Mouse (Mus musculus): Measurements from ENCODE around the gene Myrip. TPM values are rescaled to one million over a fixed set of nuclear protein-coding genes. Genes with fewer than 3 reads are reported as not detected.
A peak's percentile ranks its signal among the peaks of the same experiment; 100 is the strongest.
"Not testable (repeated sequence)": the region's sequence is repeated elsewhere in the genome, so short reads cannot be mapped to it uniquely, and the experiment has no call there.

The Myrip gene
- polyA plus RNA-seq, 1 experiment from 2014 or later = 0.31 TPM

- no peaks in the 10 kb centered on the region for H3K4me1 ChIP-seq
- H3K4me2 ChIP-seq = no peak overlapping the region
- no peak overlapping the region for H3K4me3 ChIP-seq
- no peaks in the 10 kb centered on the region for H3K36me3 ChIP-seq
- H3K27me3 ChIP-seq = no peaks in the 10 kb centered on the region
- no peaks in the 10 kb centered on the region for H3K9me3 ChIP-seq
- peak overlapping the region; percentile 54 for H3K27ac ChIP-seq
- WGBS = 35% methylated on average over 14 of the region's 14 CpGs
- ATAC-seq (ENCODE audit: borderline replicate concordance, extremely low read depth, low FRiP score, low TSS enrichment) = peak; percentile 35; the same call in 1 of the 2 replicates
- no peak overlapping the region for H3K9ac ChIP-seq
These were observed 59.3 kb downstream of the Myrip start for GRCm38 (mm10) chr9:120360397-120361177.

- 85% methylated on average over 6 of the region's 6 CpGs for WGBS
- H3K4me1 ChIP-seq = no peaks in the 10 kb centered on the region
- ATAC-seq (ENCODE audit: borderline replicate concordance, extremely low read depth, low FRiP score, low TSS enrichment) = no peak
- no peaks in the 10 kb centered on the region for H3K27me3 ChIP-seq
- H3K36me3 ChIP-seq = no peaks in the 10 kb centered on the region
- H3K4me2 ChIP-seq = no peak overlapping the region
- no peak overlapping the region for H3K27ac ChIP-seq
- no peaks in the 10 kb centered on the region for H3K9me3 ChIP-seq
- H3K9ac ChIP-seq = no peak overlapping the region
- no peak overlapping the region for H3K4me3 ChIP-seq
These were observed 60.3 kb downstream of the Myrip start for GRCm38 (mm10) chr9:120361656-120362055.

- 56% methylated on average over 3 of the region's 3 CpGs for WGBS
- no peak overlapping the region for H3K27ac ChIP-seq
- H3K4me2 ChIP-seq = no peak overlapping the region
- no peaks in the 10 kb centered on the region for H3K9me3 ChIP-seq
- H3K9ac ChIP-seq = no peak overlapping the region
- no peaks in the 10 kb centered on the region for H3K36me3 ChIP-seq
- H3K27me3 ChIP-seq = no peaks in the 10 kb centered on the region
- no peaks in the 10 kb centered on the region for H3K4me1 ChIP-seq
- no peak overlapping the region for H3K4me3 ChIP-seq
- ATAC-seq (ENCODE audit: borderline replicate concordance, extremely low read depth, low FRiP score, low TSS enrichment) = no peak; the same call in 1 of the 2 replicates
These were observed 61.4 kb downstream of the Myrip start for GRCm38 (mm10) chr9:120362684-120363083.

GRCm38 (mm10) chr9:120364653-120365283 lies 63.5 kb downstream of the Myrip start:
- WGBS = 74% methylated on average over 19 of the region's 19 CpGs
- no peaks in the 10 kb centered on the region for H3K36me3 ChIP-seq
- H3K4me2 ChIP-seq = no peak overlapping the region
- no peak overlapping the region for H3K9ac ChIP-seq
- no peak overlapping the region for H3K27ac ChIP-seq
- H3K9me3 ChIP-seq = no peaks in the 10 kb centered on the region
- no peaks in the 10 kb centered on the region for H3K27me3 ChIP-seq
- ATAC-seq (ENCODE audit: borderline replicate concordance, extremely low read depth, low FRiP score, low TSS enrichment) = no peak
- no peak overlapping the region for H3K4me3 ChIP-seq
- H3K4me1 ChIP-seq = no peaks in the 10 kb centered on the region

- H3K27me3 ChIP-seq = no peaks in the 10 kb centered on the region
- no peaks in the 10 kb centered on the region for H3K4me1 ChIP-seq
- H3K27ac ChIP-seq = no peak overlapping the region
- no peak overlapping the region for H3K4me3 ChIP-seq
- no peak overlapping the region for H3K9ac ChIP-seq
- no peak for ATAC-seq (ENCODE audit: borderline replicate concordance, extremely low read depth, low FRiP score, low TSS enrichment)
- 88% methylated on average over 1 of the region's 1 CpGs for WGBS
- no peaks in the 10 kb centered on the region for H3K36me3 ChIP-seq
- H3K4me2 ChIP-seq = no peak overlapping the region
- H3K9me3 ChIP-seq = no peaks in the 10 kb centered on the region
These were observed 66.2 kb downstream of the Myrip start for GRCm38 (mm10) chr9:120367526-120367925.

GRCm38 (mm10) chr9:120371633-120372032 lies 70.3 kb downstream of the Myrip start:
- 72% methylated on average over 5 of the region's 5 CpGs for WGBS
- ATAC-seq (ENCODE audit: borderline replicate concordance, extremely low read depth, low FRiP score, low TSS enrichment) = no peak

GRCm38 (mm10) chr9:120372347-120372746 lies 71.0 kb downstream of the Myrip start:
- 82% methylated on average over 6 of the region's 6 CpGs for WGBS
- Histone ChIP-seq H3K9me3 (no peaks in the 10 kb centered on the region), H3K4me3 (no peak overlapping the region), H3K27ac (no peak overlapping the region), H3K36me3 (no peaks in the 10 kb centered on the region), H3K4me2 (no peak overlapping the region), H3K9ac (no peak overlapping the region), H3K4me1 (no peaks in the 10 kb centered on the region), H3K27me3 (no peaks in the 10 kb centered on the region)
- ATAC-seq (ENCODE audit: borderline replicate concordance, extremely low read depth, low FRiP score, low TSS enrichment) = no peak

More at GRCm38 (mm10) chr9:120371633-120372032, 70.3 kb downstream of the Myrip start:
- Histone ChIP-seq H3K9me3 (no peaks in the 10 kb centered on the region), H3K27me3 (no peaks in the 10 kb centered on the region), H3K4me2 (no peak overlapping the region), H3K4me3 (no peak overlapping the region), H3K27ac (no peak overlapping the region), H3K4me1 (no peaks in the 10 kb centered on the region), H3K36me3 (no peaks in the 10 kb centered on the region), H3K9ac (no peak overlapping the region)

GRCm38 (mm10) chr9:120377726-120378125 lies 76.4 kb downstream of the Myrip start:
- H3K27me3 ChIP-seq = no peaks in the 10 kb centered on the region
- H3K9ac ChIP-seq = no peak overlapping the region
- no peaks in the 10 kb centered on the region for H3K9me3 ChIP-seq
- no peak overlapping the region for H3K4me2 ChIP-seq
- no peaks in the 10 kb centered on the region for H3K36me3 ChIP-seq
- no peak overlapping the region for H3K27ac ChIP-seq
- ATAC-seq (ENCODE audit: borderline replicate concordance, extremely low read depth, low FRiP score, low TSS enrichment) = no peak
- WGBS = 21% methylated on average over 11 of the region's 11 CpGs
- no peaks in the 10 kb centered on the region for H3K4me1 ChIP-seq
- H3K4me3 ChIP-seq = no peak overlapping the region

GRCm38 (mm10) chr9:120395188-120395587 lies 93.9 kb downstream of the Myrip start:
- no peak for ATAC-seq (ENCODE audit: borderline replicate concordance, extremely low read depth, low FRiP score, low TSS enrichment)

GRCm38 (mm10) chr9:120396579-120397185 lies 95.4 kb downstream of the Myrip start:
- Histone ChIP-seq H3K9ac (no peak overlapping the region), H3K27ac (no peak overlapping the region), H3K4me3 (no peak overlapping the region), H3K4me2 (no peak overlapping the region), H3K4me1 (no peaks in the 10 kb centered on the region), H3K9me3 (no peaks in the 10 kb centered on the region), H3K27me3 (no peaks in the 10 kb centered on the region), H3K36me3 (no peaks in the 10 kb centered on the region)
- ATAC-seq (ENCODE audit: borderline replicate concordance, extremely low read depth, low FRiP score, low TSS enrichment) = no peak
- WGBS = 86% methylated on average over 7 of the region's 7 CpGs

More at GRCm38 (mm10) chr9:120395188-120395587, 93.9 kb downstream of the Myrip start:
- H3K4me3 ChIP-seq = no peak overlapping the region
- H3K9ac ChIP-seq = no peak overlapping the region
- H3K27me3 ChIP-seq = no peaks in the 10 kb centered on the region
- 40% methylated on average over 9 of the region's 9 CpGs for WGBS
- no peaks in the 10 kb centered on the region for H3K4me1 ChIP-seq
- no peak overlapping the region for H3K4me2 ChIP-seq
- no peaks in the 10 kb centered on the region for H3K36me3 ChIP-seq
- no peaks in the 10 kb centered on the region for H3K9me3 ChIP-seq
- no peak overlapping the region for H3K27ac ChIP-seq

GRCm38 (mm10) chr9:120398289-120398688 lies 97.0 kb downstream of the Myrip start:
- Histone ChIP-seq H3K27me3 (no peaks in the 10 kb centered on the region), H3K9ac (no peak overlapping the region), H3K36me3 (no peaks in the 10 kb centered on the region), H3K27ac (no peak overlapping the region), H3K4me1 (no peaks in the 10 kb centered on the region), H3K4me2 (no peak overlapping the region), H3K4me3 (no peak overlapping the region), H3K9me3 (no peaks in the 10 kb centered on the region)
- 72% methylated on average over 8 of the region's 8 CpGs for WGBS
- no peak for ATAC-seq (ENCODE audit: borderline replicate concordance, extremely low read depth, low FRiP score, low TSS enrichment)

GRCm38 (mm10) chr9:120399537-120399936 lies 98.2 kb downstream of the Myrip start:
- H3K9ac ChIP-seq; H3K27ac ChIP-seq; ATAC-seq (ENCODE audit: borderline replicate concordance, extremely low read depth, low FRiP score, low TSS enrichment); H3K36me3 ChIP-seq; H3K9me3 ChIP-seq; H3K4me1 ChIP-seq; H3K27me3 ChIP-seq; H3K4me2 ChIP-seq; H3K4me3 ChIP-seq: not testable (repeated sequence)
- WGBS = 81% methylated on average over 2 of the region's 2 CpGs

Data from lung, embryonic 15.5 days (tissue).